Mouse (Mus musculus): ENCODE results near the gene Foxq1.

GRCm38 (mm10) chr13:31559419-31560144 lies 3.6 kb downstream of the Foxq1 start:
- peak; percentile 57 for TF ChIP-seq CTCF (IDR thresholded peaks at IDR 0.05; ENCODE audit: low read depth)
- no peak for TF ChIP-seq EP300 (IDR thresholded peaks at IDR 0.05; ENCODE audit: low read depth)
